Mouse (Mus musculus): ENCODE results near the gene BC030499. TPM values are rescaled to one million over a fixed set of nuclear protein-coding genes. Genes with fewer than 3 reads are reported as not detected.

Gene BC030499
- total RNA-seq, 2 experiments from 2014 or later: 0.90 to 1.9 TPM

- intact Hi-C loops (cut with DNase I): no loop called here
These were observed 53.8 kb downstream of the BC030499 start for GRCm38 (mm10) chr11:78344328-78344889.

GRCm38 (mm10) chr11:78344890-78345715 lies 54.5 kb downstream of the BC030499 start:
- intact Hi-C loops (cut with DNase I): loop anchor here (5.0 kb wide), 1 partner anchor 83 kb away; the partner anchor contains the start of gene 2610507B11Rik
- DNase-seq: peak; percentile 78 to 79

More at GRCm38 (mm10) chr11:78344328-78344889, 53.8 kb downstream of the BC030499 start:
- no peak for DNase-seq

- DNase-seq: no peak
- intact Hi-C loops (cut with DNase I): loop anchor here (5.0 kb wide), 1 partner anchor 84 kb away; the partner anchor contains the start of gene 2610507B11Rik
These were observed 55.2 kb downstream of the BC030499 start for GRCm38 (mm10) chr11:78345801-78346200.

Other genes starting within 250 kb of the BC030499 start
- 10 to 100 TPM; 22.2 to 25.6 TPM for gene Eral1, start 210.5 kb upstream of the BC030499 start, total RNA-seq (2021)
- gene Fam222b, start 196.2 kb upstream of the BC030499 start, total RNA-seq (2021): 10 to 100 TPM; 14.4 to 14.6 TPM
- gene Traf4, start 125.3 kb upstream of the BC030499 start, total RNA-seq (2021): 10 to 100 TPM; 10.3 to 11.2 TPM
- 1 to 10 TPM; 4.8 to 6.2 TPM for gene Nek8, start 114.2 kb upstream of the BC030499 start, total RNA-seq (2021)
- 1 to 10 TPM; 6.5 to 7.6 TPM for gene Tlcd1, start 114.1 kb upstream of the BC030499 start, total RNA-seq (2021)
- 100 to 1,000 TPM; 776 to 812 TPM for gene Rpl23a, start 107.3 kb upstream of the BC030499 start, total RNA-seq (2021)
- 10 to 100 TPM; 14.2 to 17.8 TPM for gene Rab34, start 102.4 kb upstream of the BC030499 start, total RNA-seq (2021)
- 1 to 10 TPM in 1 of 2 experiments, under 1 TPM in 1; 0.76 to 2.6 TPM for gene Proca1, start 97.4 kb upstream of the BC030499 start, total RNA-seq (2021)
- 10 to 100 TPM; 49.8 to 51.3 TPM for gene Sdf2, start 45.1 kb upstream of the BC030499 start, total RNA-seq (2021)
- gene Supt6, start 44.9 kb upstream of the BC030499 start, total RNA-seq (2021): 10 to 100 TPM; 29.6 to 31.7 TPM
- 100 to 1,000 TPM; 184 to 186 TPM for gene 2610507B11Rik, start 29.1 kb upstream of the BC030499 start, total RNA-seq (2021)
- gene Spag5, start 10.7 kb downstream of the BC030499 start, total RNA-seq (2021): 1 to 10 TPM; 2.2 to 4.2 TPM
- gene Aldoc, start 32.1 kb downstream of the BC030499 start, total RNA-seq (2021): 1 to 10 TPM in 1 of 2 experiments, under 1 TPM in 1; 0.54 to 1.0 TPM
- gene Pigs, start 37.6 kb downstream of the BC030499 start, total RNA-seq (2021): 10 to 100 TPM; 23.5 to 23.9 TPM
- 1 to 10 TPM; 5.9 to 6.3 TPM for gene Unc119, start 52.6 kb downstream of the BC030499 start, total RNA-seq (2021)
- gene Foxn1, start 95.7 kb downstream of the BC030499 start, total RNA-seq (2021): under 1 TPM in 1 of 2 experiments, not detected in 1; 0.24 TPM
- gene Slc13a2, start 131.4 kb downstream of the BC030499 start, total RNA-seq (2021): not detected
- gene Slc46a1, start 174.9 kb downstream of the BC030499 start, total RNA-seq (2021): 1 to 10 TPM; 2.3 to 3.1 TPM
- gene Sarm1, start 206.9 kb downstream of the BC030499 start, total RNA-seq (2021): under 1 TPM; 0.37 to 0.79 TPM
- gene Vtn, start 208.2 kb downstream of the BC030499 start, total RNA-seq (2021): 10 to 100 TPM; 32.0 to 36.5 TPM
- not detected for gene Sebox, start 212.6 kb downstream of the BC030499 start, total RNA-seq (2021)
- gene Tmem199, start 221.3 kb downstream of the BC030499 start, total RNA-seq (2021): 10 to 100 TPM; 11.7 to 12.1 TPM
- 100 to 1,000 TPM; 153 to 155 TPM for gene Poldip2, start 221.4 kb downstream of the BC030499 start, total RNA-seq (2021)
- 10 to 100 TPM; 47.7 to 50.7 TPM for gene Tnfaip1, start 245.5 kb downstream of the BC030499 start, total RNA-seq (2021)
- gene Ift20, start 245.5 kb downstream of the BC030499 start, total RNA-seq (2021): 10 to 100 TPM; 48.4 to 50.0 TPM